Mouse (Mus musculus) liver, embryonic 16.5 days (tissue): Measurements from ENCODE around the gene Mib2. TPM values are rescaled to one million over a fixed set of nuclear protein-coding genes. Genes with fewer than 3 reads are reported as not detected.
A peak's percentile ranks its signal among the peaks of the same experiment; 100 is the strongest.

Source experiments
- ATAC-seq: fragments of 200-750 bp; cut with Nextera tagmentation; 2 replicates; pipeline ENCODE4 v1.8.0; 2017; ENCODE audit warnings: low read depth, mild to moderate bottlenecking, moderate number of reproducible peaks, moderate library complexity
- H3K27ac ChIP-seq: fragments of 300-500 bp; sonication (generic); 2 replicates; pipeline ENCODE4 v1.5.1; 2014; ENCODE audit warnings: mild to moderate bottlenecking, low read length
- H3K27me3 ChIP-seq: fragments of 300-500 bp; sonication (generic); 2 replicates; pipeline ENCODE4 v1.6.1; 2014; ENCODE audit warnings: low read depth, low read length, mixed read lengths; ENCODE audit not compliant: control insufficient read depth, insufficient read depth
- H3K36me3 ChIP-seq: fragments of 300-500 bp; sonication (generic); 2 replicates; pipeline ENCODE4 v1.6.1; 2014; ENCODE audit warnings: mild to moderate bottlenecking; ENCODE audit not compliant: control insufficient read depth, insufficient read depth
- H3K4me1 ChIP-seq: fragments of 300-500 bp; sonication (generic); 2 replicates; pipeline ENCODE4 v1.6.1; 2014; ENCODE audit warnings: low read depth, low read length, mixed read lengths; ENCODE audit not compliant: control insufficient read depth
- H3K4me2 ChIP-seq: fragments of 300-500 bp; sonication (generic); 2 replicates; pipeline ENCODE4 v1.6.1; 2014; ENCODE audit warnings: low read depth, low read length, mixed read lengths
- H3K4me3 ChIP-seq: fragments of 300-500 bp; sonication (generic); 2 replicates; pipeline ENCODE4 v1.5.1; 2014; ENCODE audit warnings: low read depth, mild to moderate bottlenecking, low read length
- H3K9ac ChIP-seq: fragments of 300-500 bp; sonication (generic); 2 replicates; pipeline ENCODE4 v1.6.1; 2014; ENCODE audit warnings: low read depth, low read length
- H3K9me3 ChIP-seq: fragments of 300-500 bp; sonication (generic); replicated peaks from 2 replicates; pipeline ENCODE4 v1.6.1; 2016; ENCODE audit warnings: low read length; ENCODE audit not compliant: control insufficient read depth
- WGBS: fragments of 180-500 bp; shearing (Covaris S2); extraction: QIAGEN DNeasy Blood & Tissue Kit; methylation state at CpG from one replicate; pipeline ENCODE4 v1.1.7; 2014; ENCODE audit not compliant: insufficient replicate concordance; 5-methylcytosine and 5-hydroxymethylcytosine counted together
- polyA plus RNA-seq: library from polyadenylated mRNA; unstranded; fragments of >200 nt; fragmentation: Nextera tagmentation; extraction: Ambion mirVana; gene quantifications from 2 replicates; pipeline ENCODE4 v1.2.1, GENCODE M21; 2015

The Mib2 gene
- 4.4 and 6.3 TPM in 2 replicates for polyA plus RNA-seq

- Histone ChIP-seq H3K36me3 (no peaks in the 10 kb centered on the region), H3K4me1 (peaks cover 12% of the 10 kb centered on the region), H3K27ac (0 out of 2 replicates have a peak within 1 kb of the TSS, but pooled peaks have one; percentile 46), H3K27me3 (no peaks in the 10 kb centered on the region), H3K4me2 (peak within 1 kb of the TSS; percentile 94), H3K9me3 (no peaks in the 10 kb centered on the region), H3K4me3 (peak within 1 kb of the TSS; percentile 85), H3K9ac (peak within 1 kb of the TSS; percentile 70)
- ATAC-seq = peak; percentile 98
- WGBS = under 1% methylated on average over 73 of the region's 73 CpGs
Measured at GRCm38 (mm10) chr4:155668689-155669597, at the start of gene Mib2. Gene Mib2 (minus strand): TSS chr4:155669198.

DNA sequence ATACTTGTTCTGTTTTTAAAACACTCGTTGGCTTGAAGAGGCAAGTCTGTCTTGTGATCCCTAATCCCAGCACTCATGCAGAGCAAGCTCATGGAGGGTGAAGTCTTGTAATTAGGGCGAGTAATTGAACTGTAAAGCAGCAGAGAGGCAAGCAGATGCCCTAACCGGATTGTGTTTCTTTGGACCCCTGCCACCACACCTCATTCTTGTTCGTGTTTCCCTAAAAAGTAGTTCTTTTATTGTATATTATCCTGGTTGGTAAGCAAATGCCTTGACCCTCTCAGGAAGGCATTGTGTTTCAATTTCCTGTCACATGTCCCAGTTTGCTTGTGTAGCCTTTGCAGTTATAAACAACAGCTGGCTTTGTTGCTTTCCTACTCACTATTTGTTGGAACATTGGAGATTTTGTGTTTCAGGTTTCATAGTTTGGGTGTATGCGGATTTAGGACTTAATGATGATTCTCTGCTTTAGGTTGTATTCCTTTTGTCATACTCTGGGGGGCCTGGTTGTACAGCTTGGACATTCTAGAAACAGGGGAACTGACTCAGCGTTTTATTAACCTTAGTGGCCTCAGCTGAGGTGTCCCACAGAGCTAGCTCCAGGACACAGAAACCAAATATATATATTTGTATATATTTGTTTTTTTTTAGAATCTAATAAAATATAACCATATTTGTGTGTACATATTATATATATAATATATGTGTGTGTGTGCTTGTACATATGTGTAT, 41.7 kb upstream of the Mib2 start:
- no peak for ATAC-seq
- WGBS = 36% methylated on average over 6 of the region's 6 CpGs
- Histone ChIP-seq H3K9ac (0 out of 2 replicates have a peak overlapping the region, but pooled peaks have one; percentile 7), H3K27ac (no peak overlapping the region), H3K27me3 (no peaks in the 10 kb centered on the region), H3K4me3 (no peak overlapping the region), H3K9me3 (no peaks in the 10 kb centered on the region), H3K36me3 (peaks cover under 1% of the 10 kb centered on the region; the same call in 1 of the 2 replicates), H3K4me2 (no peak overlapping the region), H3K4me1 (peaks cover 15% of the 10 kb centered on the region)

DNA sequence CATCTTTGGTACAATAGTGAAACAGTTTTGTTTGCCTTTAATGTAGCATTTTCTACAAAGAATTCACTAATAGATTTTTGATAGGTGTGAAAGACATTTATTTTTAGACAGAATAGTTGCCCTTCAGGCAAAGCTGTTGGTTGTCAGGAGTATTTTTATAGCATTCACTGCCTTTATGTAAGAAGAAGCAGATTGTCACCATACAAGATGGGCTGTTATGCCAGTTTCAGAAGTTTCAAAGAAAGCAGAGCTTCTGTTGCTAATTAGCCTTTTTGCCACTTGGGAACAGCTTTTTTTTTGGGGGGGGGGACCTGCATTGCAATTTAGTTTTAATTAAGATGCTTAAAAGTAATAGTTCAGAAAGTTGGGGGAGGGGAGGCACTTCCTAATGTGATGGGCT, 40.0 kb upstream of the Mib2 start:
- Histone ChIP-seq H3K4me3 (no peak overlapping the region), H3K27me3 (no peaks in the 10 kb centered on the region), H3K27ac (no peak overlapping the region), H3K9me3 (no peaks in the 10 kb centered on the region), H3K36me3 (no peaks in the 10 kb centered on the region), H3K9ac (no peak overlapping the region), H3K4me2 (no peak overlapping the region), H3K4me1 (peaks cover 18% of the 10 kb centered on the region)
- no peak for ATAC-seq

DNA sequence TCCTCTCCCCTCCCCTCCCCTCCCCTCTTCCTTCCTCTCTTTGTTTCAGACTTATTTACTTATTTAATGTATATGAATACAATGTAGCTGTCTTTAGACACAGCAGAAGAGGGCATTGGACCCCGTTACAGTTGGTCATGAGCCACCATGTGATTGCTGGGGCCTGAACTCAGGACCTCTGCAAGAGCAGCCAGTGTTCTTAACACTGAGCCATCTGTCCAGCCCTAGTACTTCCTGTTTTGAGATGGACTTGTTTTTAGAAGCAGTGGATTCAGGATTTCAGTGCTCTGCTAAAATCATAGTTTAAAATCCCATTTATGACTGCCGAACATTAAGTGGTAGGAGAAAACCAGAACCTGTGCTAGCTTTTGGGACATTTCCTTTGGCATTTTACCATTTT, 39.6 kb upstream of the Mib2 start:
- 61% methylated on average over 2 of the region's 2 CpGs for WGBS
- Histone ChIP-seq H3K4me2 (no peak overlapping the region), H3K9ac (no peak overlapping the region), H3K36me3 (no peaks in the 10 kb centered on the region), H3K9me3 (no peaks in the 10 kb centered on the region), H3K27me3 (no peaks in the 10 kb centered on the region), H3K4me1 (peaks cover 18% of the 10 kb centered on the region), H3K4me3 (no peak overlapping the region), H3K27ac (no peak overlapping the region; the same call in 1 of the 2 replicates)
- ATAC-seq = no peak

DNA sequence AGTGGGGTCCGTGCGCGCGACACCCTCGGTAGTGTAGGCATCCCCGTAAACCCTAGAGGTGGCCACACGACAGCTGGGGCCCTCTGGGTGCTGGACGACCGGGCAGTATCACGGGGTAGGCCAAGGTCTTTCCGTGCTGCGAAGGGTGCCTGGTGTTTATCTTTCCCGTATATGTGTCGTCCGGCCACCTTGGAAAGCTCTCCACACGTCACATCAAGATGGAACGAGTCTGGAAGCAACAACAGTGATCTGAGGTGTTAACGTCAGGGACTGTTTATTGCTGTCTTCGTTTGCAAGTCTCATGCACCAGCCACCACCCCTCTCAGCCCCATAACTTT, 36.6 kb upstream of the Mib2 start:
- Histone ChIP-seq H3K4me2 (peak overlapping the region; percentile 86), H3K9ac (peak overlapping the region; percentile 83), H3K36me3 (no peaks in the 10 kb centered on the region), H3K4me3 (peak overlapping the region; percentile 85), H3K4me1 (peaks cover 15% of the 10 kb centered on the region), H3K27me3 (no peaks in the 10 kb centered on the region), H3K9me3 (no peaks in the 10 kb centered on the region), H3K27ac (peak overlapping the region; percentile 94)
- under 1% methylated on average over 19 of the region's 19 CpGs for WGBS
- no peak for ATAC-seq

GRCm38 (mm10) chr4:155704721-155705591, 36.0 kb upstream of the Mib2 start, which contains the start of gene Ssu72:
Gene Ssu72 (plus strand): TSS chr4:155704800.
- Histone ChIP-seq H3K4me1 (peaks cover 12% of the 10 kb centered on the region), H3K4me3 (peak within 1 kb of the TSS; percentile 85), H3K27ac (peak within 1 kb of the TSS; percentile 94), H3K4me2 (peak within 1 kb of the TSS; percentile 86), H3K9me3 (no peaks in the 10 kb centered on the region), H3K9ac (peak within 1 kb of the TSS; percentile 83), H3K27me3 (no peaks in the 10 kb centered on the region), H3K36me3 (no peaks in the 10 kb centered on the region)
- ATAC-seq = peak; percentile 94
- WGBS = under 1% methylated on average over 82 of the region's 83 CpGs

DNA sequence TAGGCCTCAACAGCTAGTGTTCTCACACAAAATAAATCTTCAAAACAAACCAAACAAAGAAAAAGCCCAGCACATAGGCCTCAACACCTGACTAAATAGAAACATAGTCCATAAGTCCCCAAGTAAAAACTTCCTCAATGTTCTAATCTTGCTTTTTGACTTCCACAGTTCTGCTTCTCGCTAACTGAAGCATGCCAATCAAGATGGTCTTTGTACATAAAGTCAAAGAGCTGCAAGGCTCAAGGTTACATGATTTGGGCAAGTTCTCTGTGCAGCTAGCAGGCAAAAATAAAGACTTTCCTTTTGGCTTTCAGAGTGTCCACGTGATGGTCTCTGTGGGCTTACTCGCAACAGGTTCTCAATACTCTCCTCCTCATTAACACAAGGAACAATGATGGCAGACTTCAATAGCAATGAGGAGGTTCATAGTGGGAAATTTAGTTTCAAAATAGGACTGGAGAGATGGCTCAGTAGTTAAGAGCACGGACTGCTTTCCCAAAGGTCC, 34.5 kb upstream of the Mib2 start:
- no peak overlapping the region for H3K4me2 ChIP-seq
- H3K4me3 ChIP-seq = no peak overlapping the region
- no peak overlapping the region for H3K27ac ChIP-seq
- peaks cover 7% of the 10 kb centered on the region for H3K4me1 ChIP-seq
- H3K9me3 ChIP-seq = no peaks in the 10 kb centered on the region
- no peaks in the 10 kb centered on the region for H3K36me3 ChIP-seq
- no peak for ATAC-seq
- H3K9ac ChIP-seq = no peak overlapping the region
- no peaks in the 10 kb centered on the region for H3K27me3 ChIP-seq
- WGBS = 85% methylated on average over 4 of the region's 4 CpGs

GRCm38 (mm10) chr4:155700425-155700824, 31.4 kb upstream of the Mib2 start:
- H3K4me1 ChIP-seq = peaks cover 4% of the 10 kb centered on the region; the same call in 1 of the 2 replicates
- no peak overlapping the region for H3K9ac ChIP-seq
- H3K4me2 ChIP-seq = no peak overlapping the region
- no peaks in the 10 kb centered on the region for H3K36me3 ChIP-seq
- ATAC-seq = no peak
- H3K27me3 ChIP-seq = peaks cover 9% of the 10 kb centered on the region
- no peak overlapping the region for H3K4me3 ChIP-seq
- no peak overlapping the region for H3K27ac ChIP-seq
- H3K9me3 ChIP-seq = no peaks in the 10 kb centered on the region
